Mouse (Mus musculus) CH12.LX (cell line): ENCODE measurements around the gene Tent4b.

ENCODE experiments used
- BHLHE40 ChIP-seq: IDR thresholded peaks from 2 replicates; pipeline ENCODE4 v1.6.1; 2011; ENCODE audit warnings: mild to moderate bottlenecking, low read depth, low read length, improper control_type of control experiment
- CTCF ChIP-seq, 2 experiments: IDR thresholded peaks in 1 of 2; conservative IDR thresholded peaks in 1 of 2; 2 replicates each; pipeline ENCODE4 v1.5.1; 2011 to 2012; ENCODE audit warnings: low read depth in 2 of 2, low read length in 2 of 2, improper control_type of control experiment in 1 of 2, inconsistent platforms in 1 of 2, mild to moderate bottlenecking in 1 of 2, moderate library complexity in 1 of 2
- E2F4 ChIP-seq: IDR thresholded peaks from 2 replicates; pipeline ENCODE4 v1.6.1; 2011; ENCODE audit warnings: low read depth, low read length, improper control_type of control experiment; ENCODE audit not compliant: insufficient replicate concordance
- EP300 ChIP-seq: IDR thresholded peaks from 2 replicates; pipeline ENCODE4 v1.6.1; 2011; ENCODE audit warnings: low read length, improper control_type of control experiment
- MAFK ChIP-seq: IDR thresholded peaks from 2 replicates; pipeline ENCODE4 v1.6.1; 2011; ENCODE audit warnings: low read length, improper control_type of control experiment; ENCODE audit not compliant: insufficient replicate concordance
- MAZ ChIP-seq: IDR thresholded peaks from 2 replicates; pipeline ENCODE4 v1.6.1; 2012; ENCODE audit warnings: low read depth, mild to moderate bottlenecking, inconsistent platforms, low read length, improper control_type of control experiment, moderate library complexity
- NRF1 ChIP-seq: IDR thresholded peaks from 2 replicates; pipeline ENCODE4 v1.6.1; 2014; ENCODE audit warnings: low read depth, mild to moderate bottlenecking, inconsistent platforms, low read length, improper control_type of control experiment, moderate library complexity
- POLR2A ChIP-seq: IDR thresholded peaks from 2 replicates; pipeline ENCODE4 v1.6.1; 2011; ENCODE audit warnings: low read depth, mild to moderate bottlenecking, improper control_type of control experiment, low read length
- POLR2AphosphoS2 ChIP-seq: IDR thresholded peaks from 2 replicates; pipeline ENCODE4 v1.6.1; 2011; ENCODE audit warnings: low read depth, low read length, improper control_type of control experiment
- RCOR1 ChIP-seq: conservative IDR thresholded peaks from 2 replicates; pipeline ENCODE4 v1.6.1; 2012; ENCODE audit warnings: low read depth, mild to moderate bottlenecking, inconsistent platforms, low read length, improper control_type of control experiment
- TBP ChIP-seq: conservative IDR thresholded peaks from 2 replicates; pipeline ENCODE4 v1.6.1; 2011; ENCODE audit warnings: low read depth, low read length, improper control_type of control experiment
- TCF12 ChIP-seq: IDR thresholded peaks from 2 replicates; pipeline ENCODE4 v1.6.1; 2014; ENCODE audit warnings: low read depth, mild to moderate bottlenecking, inconsistent platforms, low read length, improper control_type of control experiment
- ZKSCAN1 ChIP-seq: IDR thresholded peaks from 2 replicates; pipeline ENCODE4 v1.6.1; 2012; ENCODE audit warnings: low read depth, inconsistent platforms, low read length, improper control_type of control experiment, borderline replicate concordance

DNA sequence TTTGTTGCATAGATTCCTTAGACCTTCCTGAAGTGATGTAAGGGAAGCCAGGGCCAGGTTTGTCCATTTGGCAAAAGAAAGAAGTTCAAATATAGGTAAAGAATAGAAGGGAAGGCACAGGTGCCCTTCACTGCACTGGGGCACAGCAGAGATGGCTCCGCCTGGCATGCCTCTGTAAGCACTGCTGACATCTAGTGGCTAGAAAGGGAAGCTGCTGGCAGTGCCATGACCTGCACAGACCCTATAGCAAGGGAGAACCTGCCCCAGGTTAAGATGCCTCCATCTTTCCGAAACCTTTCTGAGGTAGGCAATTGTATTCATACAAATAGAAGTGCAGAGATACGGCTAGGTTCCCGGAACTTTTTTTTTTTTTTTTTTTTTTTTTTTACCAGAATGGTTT, 45.3 kb downstream of the Tent4b start:
- TF ChIP-seq TCF12: no peak
- 0 out of 2 replicates have a peak, but pooled peaks have one; percentile 15 for TF ChIP-seq NRF1
- TF ChIP-seq POLR2A: no peak
- TF ChIP-seq E2F4: no peak
- TF ChIP-seq CTCF (conservative IDR thresholded peaks at IDR 0.05 in 1 of 2, IDR thresholded peaks at IDR 0.05 in 1 of 2; ENCODE audit: low read depth in 2 of 2, low read length in 2 of 2): peak; percentile 86 to 87
- no peak for TF ChIP-seq MAZ
- TF ChIP-seq BHLHE40: no peak
- no peak for TF ChIP-seq ZKSCAN1
- no peak for TF ChIP-seq RCOR1
- no peak for TF ChIP-seq TBP
- TF ChIP-seq POLR2AphosphoS2: no peak
- no peak for TF ChIP-seq MAFK
- no peak for TF ChIP-seq EP300
